Mouse (Mus musculus) erythroid progenitor cell, adult 5-6 weeks (primary cell): ENCODE results near the gene 2010300C02Rik. TPM values are rescaled to one million over a fixed set of nuclear protein-coding genes. Genes with fewer than 3 reads are reported as not detected.
"Not testable (repeated sequence)": the region's sequence is repeated elsewhere in the genome, so short reads cannot be mapped to it uniquely, and the experiment has no call there.

Experiments
- ATAC-seq: replicated peaks from 2 replicates; pipeline ENCODE4 v1.8.0; 2016; ENCODE audit warnings: moderate number of reproducible peaks, mild to moderate bottlenecking, moderate TSS enrichment, inconsistent platforms; ENCODE audit not compliant: poor library complexity, low FRiP score, severe bottlenecking
- total RNA-seq, 2 experiments: library from RNA; stranded (forward) in 1 of 2; stranded (reverse) in 1 of 2; fragments of 150-400 nt in 1 of 2; fragments of 186-747, 209-891 nt in 1 of 2; gene quantifications; 2 replicates each; pipeline versions ENCODE4 v1.2.3 to v1.2.4; 2015 to 2017; ENCODE audit warnings: low replicate concordance in 2 of 2

2010300C02Rik gene
- total RNA-seq, 2 experiments from 2014 or later: not detected

- ATAC-seq: no peak
Measured at GRCm38 (mm10) chr1:37717415-37718195, 2.3 kb downstream of the 2010300C02Rik start.

- ATAC-seq: not testable (repeated sequence)
Measured at GRCm38 (mm10) chr1:37712357-37712737, 7.5 kb downstream of the 2010300C02Rik start.

GRCm38 (mm10) chr1:37711596-37712356 is 8.1 kb downstream of the 2010300C02Rik start:
- ATAC-seq: no peak

GRCm38 (mm10) chr1:37711082-37711481 is 8.8 kb downstream of the 2010300C02Rik start:
- no peak for ATAC-seq

GRCm38 (mm10) chr1:37709736-37710135 is 10.1 kb downstream of the 2010300C02Rik start:
- no peak for ATAC-seq

GRCm38 (mm10) chr1:37708270-37708955 is 11.5 kb downstream of the 2010300C02Rik start:
- ATAC-seq: no peak

GRCm38 (mm10) chr1:37702326-37702725 is 17.6 kb downstream of the 2010300C02Rik start:
- no peak; the same call in 1 of the 2 replicates for ATAC-seq

- ATAC-seq: no peak
Measured at GRCm38 (mm10) chr1:37698852-37699439, 20.9 kb downstream of the 2010300C02Rik start.

- no peak for ATAC-seq
Measured at GRCm38 (mm10) chr1:37698186-37698839, 21.6 kb downstream of the 2010300C02Rik start.

- no peak for ATAC-seq
Measured at GRCm38 (mm10) chr1:37696918-37697317, 23.0 kb downstream of the 2010300C02Rik start.

- no peak for ATAC-seq
Measured at GRCm38 (mm10) chr1:37695732-37696131, 24.2 kb downstream of the 2010300C02Rik start.

- ATAC-seq: no peak
Measured at GRCm38 (mm10) chr1:37694417-37694816, 25.5 kb downstream of the 2010300C02Rik start.

GRCm38 (mm10) chr1:37691179-37691578 is 28.7 kb downstream of the 2010300C02Rik start:
- no peak for ATAC-seq

- no peak for ATAC-seq
Measured at GRCm38 (mm10) chr1:37690665-37691064, 29.2 kb downstream of the 2010300C02Rik start.

- ATAC-seq: no peak
Measured at GRCm38 (mm10) chr1:37689730-37690129, 30.2 kb downstream of the 2010300C02Rik start.

- no peak for ATAC-seq
Measured at GRCm38 (mm10) chr1:37688351-37688750, 31.5 kb downstream of the 2010300C02Rik start.

- ATAC-seq: no peak
Measured at GRCm38 (mm10) chr1:37687515-37687914, 32.4 kb downstream of the 2010300C02Rik start.

- ATAC-seq: no peak
Measured at GRCm38 (mm10) chr1:37686953-37687441, 32.9 kb downstream of the 2010300C02Rik start.
